Mouse (Mus musculus) ES-Bruce4 (cell line): ENCODE data around the gene Abhd10. TPM values are rescaled to one million over a fixed set of nuclear protein-coding genes. Genes with fewer than 3 reads are reported as not detected.

Source experiments
- H3K27ac ChIP-seq: 2 replicates; pipeline ENCODE4 v1.5.1; 2012; ENCODE audit warnings: low read length, inconsistent platforms; ENCODE audit not compliant: insufficient read depth
- H3K27me3 ChIP-seq: 2 replicates; pipeline ENCODE4 v1.6.1; 2012; ENCODE audit warnings: mild to moderate bottlenecking, low read length, inconsistent platforms; ENCODE audit not compliant: control insufficient read depth, poor library complexity, insufficient read depth, severe bottlenecking
- H3K36me3 ChIP-seq: 2 replicates; pipeline ENCODE4 v1.6.1; 2012; ENCODE audit warnings: inconsistent platforms, mild to moderate bottlenecking, low read length, moderate library complexity; ENCODE audit not compliant: control insufficient read depth, poor library complexity, insufficient read depth, severe bottlenecking
- H3K4me1 ChIP-seq: one replicate; pipeline ENCODE4 v1.8.1; 2011; ENCODE audit warnings: low read length; ENCODE audit not compliant: control insufficient read depth, insufficient read depth
- H3K4me3 ChIP-seq: 2 replicates; pipeline ENCODE4 v1.5.1; 2011; ENCODE audit warnings: low read depth, mild to moderate bottlenecking, low read length
- H3K9ac ChIP-seq: 2 replicates; pipeline ENCODE4 v1.6.1; 2012; ENCODE audit warnings: low read depth, mild to moderate bottlenecking, inconsistent platforms; ENCODE audit not compliant: poor library complexity, severe bottlenecking
- H3K9me3 ChIP-seq: replicated peaks from 2 replicates; pipeline ENCODE4 v1.6.1; 2012; ENCODE audit warnings: mild to moderate bottlenecking, low read length, inconsistent platforms; ENCODE audit not compliant: control insufficient read depth, poor library complexity, insufficient read depth, severe bottlenecking
- CTCF ChIP-seq: IDR thresholded peaks from one replicate; pipeline ENCODE4 v1.8.1; 2011; ENCODE audit warnings: low read depth, low read length
- EP300 ChIP-seq: IDR thresholded peaks from 2 replicates; pipeline ENCODE4 v1.6.1; 2011; ENCODE audit warnings: low read depth, low read length; ENCODE audit not compliant: insufficient read depth
- POLR2A ChIP-seq: IDR thresholded peaks from one replicate; pipeline ENCODE4 v1.8.1; 2011; ENCODE audit warnings: low read length; ENCODE audit not compliant: insufficient read depth
- polyA plus RNA-seq: library from polyadenylated mRNA; stranded (reverse); fragments of >200 nt; gene quantifications from 2 replicates; pipeline ENCODE4 v1.2.4, GENCODE M21; 2011; ENCODE audit warnings: low read depth; ENCODE audit not compliant: missing spikeins, insufficient read depth, insufficient read length

Gene Abhd10
- polyA plus RNA-seq, 1 experiment = 24.1 TPM

DNA sequence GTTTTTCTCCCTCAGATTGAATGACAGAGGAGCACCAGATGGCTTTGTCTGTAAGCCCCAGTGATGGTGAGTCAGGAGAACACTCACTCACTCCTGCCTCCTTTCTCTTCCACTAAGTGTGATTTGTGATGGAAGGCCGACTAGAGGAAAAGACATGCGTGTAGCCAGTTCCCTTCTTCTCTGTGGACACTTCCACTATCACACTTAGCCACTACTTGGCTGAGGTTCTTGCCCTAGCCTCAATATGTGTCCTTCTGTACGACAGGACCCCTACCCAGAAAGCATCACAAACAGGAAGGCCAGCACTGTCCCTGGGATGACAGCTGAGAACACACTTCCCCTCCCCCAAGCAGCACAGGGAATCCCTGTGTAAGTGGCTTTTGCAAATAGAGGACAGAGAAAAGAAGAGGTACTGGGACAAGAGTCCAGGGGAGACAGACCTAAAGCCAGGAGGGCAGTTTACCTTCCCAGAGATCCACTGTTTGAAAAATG is 20.2 kb downstream of the Abhd10 start:
- Histone ChIP-seq H3K9me3 (no peaks in the 10 kb centered on the region), H3K9ac (no peak overlapping the region), H3K4me1 (no peaks in the 10 kb centered on the region), H3K36me3 (no peaks in the 10 kb centered on the region), H3K4me3 (no peak overlapping the region), H3K27ac (no peak overlapping the region), H3K27me3 (no peaks in the 10 kb centered on the region)
- TF ChIP-seq CTCF = no peak
- no peak for TF ChIP-seq EP300
- no peak for TF ChIP-seq POLR2A

DNA sequence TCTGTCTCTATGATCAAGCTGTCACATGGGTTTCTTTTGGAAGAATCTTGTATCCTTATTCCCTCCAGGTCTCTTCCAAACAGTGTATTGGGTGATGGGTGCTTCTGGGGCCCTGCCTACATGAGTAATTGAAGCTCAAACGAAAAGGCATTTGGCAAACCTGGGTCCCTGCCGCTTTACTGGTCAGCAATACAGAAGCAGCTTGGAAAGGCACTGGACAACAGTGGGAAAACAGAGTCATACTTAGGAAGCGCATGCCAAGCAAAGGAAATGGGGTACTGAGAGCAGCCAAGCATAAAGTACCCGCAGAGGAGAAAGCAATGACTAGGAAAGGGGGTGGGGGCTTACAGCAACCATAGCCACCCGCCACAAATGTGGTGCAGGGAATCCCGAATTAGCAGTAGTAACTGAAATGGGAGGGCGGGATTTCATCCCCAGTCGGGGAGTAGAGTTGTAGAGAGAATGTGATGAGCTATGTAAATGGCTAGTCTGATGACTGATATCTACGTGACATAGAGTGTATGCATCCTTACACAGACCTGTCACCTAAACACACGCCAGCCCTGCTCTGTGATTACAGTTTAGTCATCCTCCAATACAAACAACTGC is 22.6 kb downstream of the Abhd10 start:
- TF ChIP-seq POLR2A (no peak), EP300 (no peak), CTCF (no peak)
- H3K36me3 ChIP-seq = no peaks in the 10 kb centered on the region
- no peaks in the 10 kb centered on the region for H3K27me3 ChIP-seq
- H3K9me3 ChIP-seq = no peaks in the 10 kb centered on the region
- H3K27ac ChIP-seq = no peak overlapping the region
- no peaks in the 10 kb centered on the region for H3K4me1 ChIP-seq
- H3K4me3 ChIP-seq = no peak overlapping the region
- no peak overlapping the region for H3K9ac ChIP-seq

DNA sequence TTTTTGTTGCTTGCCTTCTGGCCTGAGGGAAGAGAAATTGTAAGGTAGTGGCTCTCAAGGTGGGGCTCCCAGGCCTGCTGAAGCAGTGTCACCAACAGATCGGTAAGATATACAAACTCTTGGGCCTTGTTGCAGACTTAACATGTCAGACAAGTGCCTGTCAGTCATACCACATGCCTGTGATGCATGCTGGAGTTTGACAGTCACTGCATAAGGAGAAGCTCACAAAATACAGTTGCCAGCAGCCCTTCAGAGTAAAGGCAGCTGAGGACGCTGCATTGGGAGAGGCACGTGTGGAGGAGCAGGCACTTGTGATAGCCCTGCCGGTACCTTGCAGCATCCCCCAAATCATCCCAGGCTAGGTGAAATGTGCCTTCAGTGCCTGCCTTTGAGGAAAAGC is 24.5 kb downstream of the Abhd10 start:
- TF ChIP-seq CTCF (no peak), POLR2A (no peak), EP300 (no peak)
- no peaks in the 10 kb centered on the region for H3K27me3 ChIP-seq
- no peaks in the 10 kb centered on the region for H3K4me1 ChIP-seq
- no peaks in the 10 kb centered on the region for H3K9me3 ChIP-seq
- H3K36me3 ChIP-seq = no peaks in the 10 kb centered on the region
- H3K27ac ChIP-seq = no peak overlapping the region
- no peak overlapping the region for H3K4me3 ChIP-seq
- H3K9ac ChIP-seq = no peak overlapping the region

DNA sequence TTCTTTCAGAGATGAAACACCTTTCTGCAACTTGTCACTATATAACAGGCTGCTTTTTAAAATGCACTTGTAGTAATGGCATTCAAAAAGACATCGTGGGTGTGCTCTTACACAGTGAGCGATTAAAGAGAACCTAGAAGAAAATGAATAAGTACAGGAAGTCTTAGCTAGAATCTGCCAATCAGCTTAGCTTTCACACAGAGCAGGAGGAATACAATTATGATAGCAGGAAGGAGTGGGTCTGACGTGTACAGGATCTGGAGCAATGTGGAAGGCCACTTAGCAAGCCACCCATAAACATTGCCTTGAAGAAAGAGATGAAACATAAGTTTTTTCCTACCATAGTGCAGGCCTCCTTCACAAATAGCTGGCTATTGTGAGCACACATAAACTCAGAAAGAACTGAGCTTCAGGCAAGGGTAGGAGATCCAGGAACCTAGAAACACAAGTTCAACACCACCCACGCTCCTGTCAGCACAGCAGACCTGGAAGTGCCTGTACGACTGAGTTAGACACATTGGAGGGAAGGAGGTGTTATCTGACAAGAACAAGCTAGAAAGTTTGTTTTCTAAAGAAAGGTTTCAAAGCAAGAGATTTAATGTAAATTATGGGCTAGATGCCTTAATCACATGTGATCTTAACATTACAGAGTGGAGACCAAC is 28.1 kb downstream of the Abhd10 start:
- H3K4me3 ChIP-seq = no peak overlapping the region
- no peaks in the 10 kb centered on the region for H3K36me3 ChIP-seq
- no peaks in the 10 kb centered on the region for H3K9me3 ChIP-seq
- no peaks in the 10 kb centered on the region for H3K27me3 ChIP-seq
- H3K4me1 ChIP-seq = no peaks in the 10 kb centered on the region
- TF ChIP-seq CTCF (no peak), POLR2A (no peak), EP300 (no peak)
- H3K9ac ChIP-seq = no peak overlapping the region
- H3K27ac ChIP-seq = no peak overlapping the region

DNA sequence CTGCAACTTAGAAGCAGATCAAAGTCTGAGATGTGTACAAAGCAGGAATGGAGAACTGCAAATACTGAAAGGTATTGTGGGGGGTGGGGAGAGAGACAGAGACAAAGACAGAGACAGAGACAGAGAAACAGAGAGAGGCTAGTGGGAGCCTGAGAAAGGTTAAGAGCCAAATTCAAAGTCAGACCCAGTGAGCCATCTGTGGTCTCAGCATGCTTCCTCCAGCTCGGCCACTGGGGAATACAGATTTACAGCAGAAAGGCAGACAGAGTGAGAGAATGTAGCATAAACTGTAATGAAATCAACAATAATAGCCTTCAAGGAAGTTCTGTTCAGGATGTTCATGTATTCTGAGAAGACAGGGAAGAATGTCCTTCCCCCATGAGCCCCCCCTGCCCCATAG is 28.9 kb downstream of the Abhd10 start:
- H3K9ac ChIP-seq = no peak overlapping the region
- no peaks in the 10 kb centered on the region for H3K36me3 ChIP-seq
- H3K27me3 ChIP-seq = no peaks in the 10 kb centered on the region
- no peaks in the 10 kb centered on the region for H3K9me3 ChIP-seq
- no peak overlapping the region for H3K4me3 ChIP-seq
- TF ChIP-seq EP300 (no peak), CTCF (no peak), POLR2A (no peak)
- H3K4me1 ChIP-seq = no peaks in the 10 kb centered on the region
- H3K27ac ChIP-seq = no peak overlapping the region

DNA sequence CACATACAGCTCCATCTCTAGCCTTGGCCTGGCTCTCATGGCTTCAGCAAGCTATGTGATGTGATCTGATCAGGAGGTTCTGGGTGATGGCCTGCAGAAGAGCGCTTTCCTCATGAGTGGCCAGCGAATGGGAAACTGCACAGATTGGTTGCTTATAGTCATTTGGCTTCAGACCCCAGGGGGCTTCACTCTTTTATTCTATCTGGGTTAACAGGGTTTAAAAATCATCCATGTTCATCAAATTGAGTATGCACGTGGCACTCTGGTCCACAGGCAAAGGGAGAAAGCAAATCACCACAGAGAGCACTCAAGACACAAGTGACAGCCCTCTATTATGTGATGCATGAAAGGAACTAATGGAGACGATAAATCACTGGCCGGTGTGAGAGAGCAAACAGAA is 29.5 kb downstream of the Abhd10 start:
- H3K9ac ChIP-seq = no peak overlapping the region
- H3K9me3 ChIP-seq = no peaks in the 10 kb centered on the region
- no peaks in the 10 kb centered on the region for H3K4me1 ChIP-seq
- TF ChIP-seq CTCF (no peak), EP300 (no peak), POLR2A (no peak)
- no peak overlapping the region for H3K27ac ChIP-seq
- H3K4me3 ChIP-seq = no peak overlapping the region
- H3K36me3 ChIP-seq = no peaks in the 10 kb centered on the region
- H3K27me3 ChIP-seq = no peaks in the 10 kb centered on the region
